ENCODE assay signal across 25 mouse cellular contexts in the genomic region with DNA sequence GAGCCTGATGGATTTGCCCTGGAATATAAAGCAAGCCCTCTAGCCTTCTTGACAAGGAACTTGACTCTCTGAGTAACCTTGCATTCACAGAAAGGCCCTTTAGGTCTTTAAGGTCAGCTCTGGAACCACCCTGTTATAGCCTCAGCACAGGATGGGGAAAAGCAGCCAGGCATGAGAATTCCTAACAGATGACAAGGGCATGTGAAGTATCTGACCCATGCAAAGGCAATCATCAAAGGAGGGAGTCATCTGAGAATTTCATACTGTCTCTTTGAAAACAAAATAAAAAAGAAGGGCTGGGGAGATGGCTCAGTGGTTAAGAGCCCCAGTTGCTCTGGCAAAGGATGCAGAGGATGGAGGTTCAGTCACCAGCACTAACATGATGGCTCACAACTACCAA. TPM values are rescaled to one million over a fixed set of nuclear protein-coding genes. Genes with fewer than 3 reads are reported as not detected.
DNase-seq lines count a peak whose midpoint lies in the region; ATAC-seq and TF ChIP-seq lines count a peak whose summit lies in the region.
"Had no signal": no experiment of that assay in that cellular context is flagged by ENCODE, and none has a peak within 500 bp of the region (broad histone marks: within the 10 kb centered on the region; RNA-seq: fewer than 3 reads in every experiment).

No protein-coding gene starts in this region.

- H3K27ac ChIP-seq in forebrain, embryonic 15.5 days (replicated peaks) = peak overlapping the region; percentile 76; the same call in 1 of the 2 replicates
- H3K27ac ChIP-seq in forebrain, embryonic 11.5 days (ENCODE audit: low read depth, low read length) = no peak overlapping the region
- H3K27ac ChIP-seq in midbrain, embryonic 10.5 days (replicated peaks) = peak overlapping the region; percentile 59; the same call in 1 of the 2 replicates
- H3K27ac ChIP-seq in midbrain, embryonic 11.5 days (ENCODE audit: low read depth, low read length) = no peak overlapping the region
- H3K27ac ChIP-seq in limb, embryonic 10.5 days = 0 out of 2 replicates have a peak overlapping the region, but pooled peaks have one; percentile 42
- H3K27ac ChIP-seq in midbrain, postnatal 0 days (ENCODE audit: low read depth, low read length) = peak overlapping the region; percentile 89
- H3K27ac ChIP-seq: limb, embryonic 15.5 days; liver, embryonic 14.5 days; lung, embryonic 15.5 days had no signal

- TF ChIP-seq CTCF in midbrain, postnatal 0 days (IDR thresholded peaks at IDR 0.05) = no peak

- H3K36me3 ChIP-seq in forebrain, embryonic 15.5 days = no peaks in the 10 kb centered on the region
- no peaks in the 10 kb centered on the region for H3K36me3 ChIP-seq in forebrain, embryonic 11.5 days (ENCODE audit: control insufficient read depth, insufficient read depth, low read length)
- no peaks in the 10 kb centered on the region for H3K36me3 ChIP-seq in midbrain, embryonic 10.5 days
- no peaks in the 10 kb centered on the region for H3K36me3 ChIP-seq in midbrain, embryonic 11.5 days (ENCODE audit: control insufficient read depth, insufficient read depth, low read length)
- no peaks in the 10 kb centered on the region for H3K36me3 ChIP-seq in limb, embryonic 10.5 days
- H3K36me3 ChIP-seq in midbrain, postnatal 0 days (ENCODE audit: insufficient read depth, low read length) = no peaks in the 10 kb centered on the region
- H3K36me3 ChIP-seq: embryonic facial prominence, embryonic 13.5 days; G1E; limb, embryonic 15.5 days; lung, embryonic 15.5 days had no signal

- no peak for ATAC-seq in forebrain, embryonic 15.5 days (replicated peaks)
- ATAC-seq in forebrain, embryonic 11.5 days (replicated peaks; ENCODE audit: low FRiP score) = no peak
- ATAC-seq in midbrain, embryonic 11.5 days (ENCODE audit: low FRiP score) = no peak
- ATAC-seq in midbrain, postnatal 0 days (ENCODE audit: low FRiP score) = no peak
- ATAC-seq: activated CD4-positive, CD25-positive, alpha-beta regulatory T cell, adult 4 months; intestine, postnatal 0 days had no signal

- no peak overlapping the region for H3K4me2 ChIP-seq in forebrain, embryonic 15.5 days (replicated peaks)
- H3K4me2 ChIP-seq in forebrain, embryonic 11.5 days (ENCODE audit: low read depth, low read length, severe bottlenecking) = no peak overlapping the region
- H3K4me2 ChIP-seq in midbrain, embryonic 11.5 days = no peak overlapping the region
- no peak overlapping the region for H3K4me2 ChIP-seq in midbrain, postnatal 0 days (ENCODE audit: low read depth, low read length, poor library complexity, severe bottlenecking)
- H3K4me2 ChIP-seq: embryonic facial prominence, embryonic 13.5 days; heart, embryonic 11.5 days; limb, embryonic 15.5 days; lung, embryonic 15.5 days had no signal

- H3K9ac ChIP-seq in forebrain, embryonic 15.5 days (replicated peaks) = no peak overlapping the region
- H3K9ac ChIP-seq in forebrain, embryonic 11.5 days (ENCODE audit: low read length) = no peak overlapping the region
- no peak overlapping the region for H3K9ac ChIP-seq in midbrain, embryonic 11.5 days (ENCODE audit: low read length)
- no peak overlapping the region for H3K9ac ChIP-seq in midbrain, postnatal 0 days (replicated peaks; ENCODE audit: low read length, poor library complexity, severe bottlenecking)
- H3K9ac ChIP-seq: embryonic facial prominence, embryonic 13.5 days; limb, embryonic 15.5 days; liver, embryonic 14.5 days; lung, embryonic 15.5 days had no signal

- no peak overlapping the region for H3K4me3 ChIP-seq in forebrain, embryonic 15.5 days
- H3K4me3 ChIP-seq in forebrain, embryonic 11.5 days (ENCODE audit: low read depth, low read length) = no peak overlapping the region
- no peak overlapping the region for H3K4me3 ChIP-seq in midbrain, embryonic 10.5 days
- no peak overlapping the region for H3K4me3 ChIP-seq in midbrain, embryonic 11.5 days (ENCODE audit: low read depth, low read length)
- H3K4me3 ChIP-seq in limb, embryonic 10.5 days = no peak overlapping the region
- no peak overlapping the region for H3K4me3 ChIP-seq in midbrain, postnatal 0 days (ENCODE audit: low read depth, low read length)
- H3K4me3 ChIP-seq: embryonic facial prominence, embryonic 13.5 days; erythroblast, embryonic 14.5 days; limb, embryonic 15.5 days; lung, embryonic 15.5 days had no signal

- H3K9me3 ChIP-seq in forebrain, embryonic 15.5 days = no peaks in the 10 kb centered on the region
- H3K9me3 ChIP-seq in forebrain, embryonic 11.5 days (ENCODE audit: control insufficient read depth, low read length) = no peaks in the 10 kb centered on the region
- no peaks in the 10 kb centered on the region for H3K9me3 ChIP-seq in midbrain, embryonic 10.5 days (replicated peaks)
- no peaks in the 10 kb centered on the region for H3K9me3 ChIP-seq in midbrain, embryonic 11.5 days (ENCODE audit: control insufficient read depth, low read length)
- no peaks in the 10 kb centered on the region for H3K9me3 ChIP-seq in limb, embryonic 10.5 days (replicated peaks)
- no peaks in the 10 kb centered on the region for H3K9me3 ChIP-seq in midbrain, postnatal 0 days (ENCODE audit: low read length)
- H3K9me3 ChIP-seq: embryonic facial prominence, embryonic 13.5 days; G1E; limb, embryonic 15.5 days; lung, embryonic 15.5 days had no signal

- H3K27me3 ChIP-seq in forebrain, embryonic 15.5 days = no peaks in the 10 kb centered on the region
- no peaks in the 10 kb centered on the region for H3K27me3 ChIP-seq in forebrain, embryonic 11.5 days (ENCODE audit: control insufficient read depth, insufficient read depth, low read length)
- no peaks in the 10 kb centered on the region for H3K27me3 ChIP-seq in midbrain, embryonic 10.5 days (ENCODE audit: low read depth, poor library complexity, severe bottlenecking)
- H3K27me3 ChIP-seq in midbrain, embryonic 11.5 days (ENCODE audit: control insufficient read depth, insufficient read depth, low read length) = no peaks in the 10 kb centered on the region
- no peaks in the 10 kb centered on the region for H3K27me3 ChIP-seq in limb, embryonic 10.5 days (ENCODE audit: low read depth, poor library complexity, severe bottlenecking)
- no peaks in the 10 kb centered on the region for H3K27me3 ChIP-seq in midbrain, postnatal 0 days (ENCODE audit: insufficient read depth, low read length)
- H3K27me3 ChIP-seq: CH12.LX; embryonic facial prominence, embryonic 13.5 days; limb, embryonic 15.5 days; lung, embryonic 15.5 days had no signal

- DNase-seq in forebrain, embryonic 11.5 days (ENCODE audit: low spot score) = no peak
- DNase-seq in midbrain, embryonic 10.5 days (ENCODE audit: low spot score) = no peak
- no peak for DNase-seq in midbrain, embryonic 11.5 days (ENCODE audit: low spot score, missing footprints)
- no peak for DNase-seq in limb, embryonic 10.5 days (ENCODE audit: low spot score)
- DNase-seq in midbrain, postnatal 0 days (ENCODE audit: low spot score) = no peak
- DNase-seq in heart, adult 9 months (ENCODE audit: low spot score in 2 of 2) = no peak
- no peak for DNase-seq in adrenal gland, postnatal 36 days
- DNase-seq: adrenal gland, adult 8-10 months; B cell, adult 2 months; cerebellum, adult 18-20 months; cerebellum, postnatal 14 days; kidney, postnatal 4 days; lung, postnatal 4 days; right cerebral cortex, postnatal 14 days had no signal

- H3K4me1 ChIP-seq in forebrain, embryonic 15.5 days = peaks cover 20% of the 10 kb centered on the region
- H3K4me1 ChIP-seq in forebrain, embryonic 11.5 days (replicated peaks; ENCODE audit: control insufficient read depth, insufficient read depth, low read length) = peaks cover 13% of the 10 kb centered on the region
- H3K4me1 ChIP-seq in midbrain, embryonic 10.5 days = peaks cover 35% of the 10 kb centered on the region
- peaks cover 22% of the 10 kb centered on the region for H3K4me1 ChIP-seq in midbrain, embryonic 11.5 days (ENCODE audit: control insufficient read depth, insufficient read depth, low read length)
- peaks cover 29% of the 10 kb centered on the region for H3K4me1 ChIP-seq in limb, embryonic 10.5 days
- H3K4me1 ChIP-seq in midbrain, postnatal 0 days (ENCODE audit: insufficient read depth, low read length) = peaks cover 15% of the 10 kb centered on the region; the same call in 1 of the 2 replicates

RNA-seq across cellular contexts. Expression of a gene that starts 33.3 kb away (rescaled TPM):
- polyA plus RNA-seq in forebrain, embryonic 15.5 days (2015; fragmentation: Nextera tagmentation; extraction: Ambion mirVana) = 94.9 and 95.8 TPM in 2 replicates
- 40.3 and 42.7 TPM in 2 replicates for polyA plus RNA-seq in forebrain, embryonic 11.5 days (2014; fragmentation: Nextera tagmentation; extraction: Ambion mirVana)
- 28.6 and 39.6 TPM in 2 replicates for polyA plus RNA-seq in midbrain, embryonic 10.5 days (2016; fragmentation: Nextera tagmentation; extraction: Ambion mirVana)
- polyA plus RNA-seq in midbrain, embryonic 11.5 days (2014; fragmentation: Nextera tagmentation; extraction: Ambion mirVana) = 24.4 and 26.4 TPM in 2 replicates
- 11.9 and 22.6 TPM in 2 replicates for polyA plus RNA-seq in limb, embryonic 10.5 days (2016; fragmentation: Nextera tagmentation; extraction: Ambion mirVana)
- 171 and 191 TPM in 2 replicates for total RNA-seq in midbrain, postnatal 0 days (2014; rRNA removed)
- polyA plus RNA-seq in midbrain, postnatal 0 days (2015; fragmentation: Nextera tagmentation; extraction: Ambion mirVana) = 74.2 and 86.2 TPM in 2 replicates
- total RNA-seq in adrenal gland, postnatal 36 days (2021) = 10 to 100 TPM; 47.3 to 64.5 TPM

Comparison
In these comparisons a context has a peak if more than half of its experiments do, and no peak if none do; other contexts are left out.
1. H3K27ac ChIP-seq: peak in forebrain, embryonic 15.5 days (single experiment), midbrain, embryonic 10.5 days (single experiment), limb, embryonic 10.5 days (single experiment) and midbrain, postnatal 0 days (single experiment); none in forebrain, embryonic 11.5 days (single experiment) and midbrain, embryonic 11.5 days (single experiment).